Mouse (Mus musculus) embryonic facial prominence, embryonic 10.5 days (tissue): ENCODE measurements around the gene Mical3. TPM values are rescaled to one million over a fixed set of nuclear protein-coding genes. Genes with fewer than 3 reads are reported as not detected.
"Not testable (repeated sequence)": the region's sequence is repeated elsewhere in the genome, so short reads cannot be mapped to it uniquely, and the experiment has no call there.

Experiments used
- DNase-seq: peaks from one replicate; pipeline ENCODE4 v3.0.0-alpha.2; 2017; ENCODE audit warnings: low spot score
- H3K27ac ChIP-seq: fragments of 300-500 bp; sonication (generic); replicated peaks from 2 replicates; pipeline ENCODE4 v1.5.1; 2016; ENCODE audit warnings: mild to moderate bottlenecking
- H3K27me3 ChIP-seq: fragments of 300-500 bp; sonication (generic); replicated peaks from 2 replicates; pipeline ENCODE4 v1.6.1; 2016; ENCODE audit warnings: low read depth, mild to moderate bottlenecking; ENCODE audit not compliant: poor library complexity, severe bottlenecking
- H3K36me3 ChIP-seq: fragments of 300-500 bp; sonication (generic); replicated peaks from 2 replicates; pipeline ENCODE4 v1.6.1; 2016; ENCODE audit warnings: mild to moderate bottlenecking, moderate library complexity
- H3K4me1 ChIP-seq: fragments of 300-500 bp; sonication (generic); 2 replicates; pipeline ENCODE4 v1.6.1; 2016
- H3K4me3 ChIP-seq: fragments of 300-500 bp; sonication (generic); 2 replicates; pipeline ENCODE4 v1.5.1; 2016; ENCODE audit warnings: mild to moderate bottlenecking, moderate library complexity
- H3K9me3 ChIP-seq: fragments of 300-500 bp; sonication (generic); 2 replicates; pipeline ENCODE4 v1.6.1; 2016; ENCODE audit warnings: mild to moderate bottlenecking
- WGBS: fragments of 180-500 bp; shearing (Covaris S2); methylation state at CpG from one replicate; pipeline ENCODE4 v1.1.7; 2016; 5-methylcytosine and 5-hydroxymethylcytosine counted together
- polyA plus RNA-seq: library from polyadenylated mRNA; unstranded; fragments of >200 nt; fragmentation: Nextera tagmentation; extraction: Ambion mirVana; gene quantifications from 2 replicates; pipeline ENCODE4 v1.2.1, GENCODE M21; 2016

The Mical3 gene
- polyA plus RNA-seq, 1 experiment from 2014 or later = 10.4 TPM

GRCm38 (mm10) chr6:120914533-120914910 lies 216.3 kb downstream of the Mical3 start:
- Histone ChIP-seq H3K9me3 (no peaks in the 10 kb centered on the region), H3K4me3 (no peak overlapping the region), H3K4me1 (peaks cover 34% of the 10 kb centered on the region), H3K27me3 (peaks cover 20% of the 10 kb centered on the region), H3K36me3 (no peaks in the 10 kb centered on the region), H3K27ac (no peak overlapping the region)
- 79% methylated on average over 4 of the region's 4 CpGs for WGBS
- no peak for DNase-seq

- no peak overlapping the region for H3K27ac ChIP-seq
- H3K27me3 ChIP-seq = peaks cover 20% of the 10 kb centered on the region
- H3K9me3 ChIP-seq = no peaks in the 10 kb centered on the region
- H3K36me3 ChIP-seq = no peaks in the 10 kb centered on the region
- no peak overlapping the region for H3K4me3 ChIP-seq
- H3K4me1 ChIP-seq = peaks cover 34% of the 10 kb centered on the region
- DNase-seq = no peak
- 82% methylated on average over 8 of the region's 8 CpGs for WGBS
Observed at GRCm38 (mm10) chr6:120913783-120914182, 217.0 kb downstream of the Mical3 start.

GRCm38 (mm10) chr6:120912931-120913330 lies 217.9 kb downstream of the Mical3 start:
- no peak overlapping the region for H3K27ac ChIP-seq
- no peak for DNase-seq
- H3K36me3 ChIP-seq = no peaks in the 10 kb centered on the region
- no peak overlapping the region for H3K4me3 ChIP-seq
- peaks cover 34% of the 10 kb centered on the region for H3K4me1 ChIP-seq
- no peaks in the 10 kb centered on the region for H3K9me3 ChIP-seq
- 65% methylated on average over 2 of the region's 2 CpGs for WGBS
- H3K27me3 ChIP-seq = peaks cover 20% of the 10 kb centered on the region

GRCm38 (mm10) chr6:120911213-120912007 lies 219.4 kb downstream of the Mical3 start:
- no peak overlapping the region for H3K27ac ChIP-seq
- H3K4me1 ChIP-seq = peaks cover 31% of the 10 kb centered on the region
- peaks cover 20% of the 10 kb centered on the region for H3K27me3 ChIP-seq
- H3K4me3 ChIP-seq = no peak overlapping the region
- 73% methylated on average over 13 of the region's 13 CpGs for WGBS
- no peaks in the 10 kb centered on the region for H3K36me3 ChIP-seq
- DNase-seq = no peak
- no peaks in the 10 kb centered on the region for H3K9me3 ChIP-seq

GRCm38 (mm10) chr6:120909501-120909900 lies 221.3 kb downstream of the Mical3 start:
- Histone ChIP-seq H3K27ac (no peak overlapping the region), H3K27me3 (peaks cover 1% of the 10 kb centered on the region; the same call in 1 of the 2 replicates), H3K4me3 (no peak overlapping the region), H3K9me3 (no peaks in the 10 kb centered on the region), H3K4me1 (peaks cover 15% of the 10 kb centered on the region), H3K36me3 (no peaks in the 10 kb centered on the region)
- DNase-seq = no peak
- 84% methylated on average over 3 of the region's 3 CpGs for WGBS

GRCm38 (mm10) chr6:120907876-120908597 lies 222.8 kb downstream of the Mical3 start:
- not testable (repeated sequence) for H3K4me3 ChIP-seq, H3K36me3 ChIP-seq, DNase-seq, H3K9me3 ChIP-seq, H3K27me3 ChIP-seq, H3K4me1 ChIP-seq, H3K27ac ChIP-seq
- 88% methylated on average over 10 of the region's 10 CpGs for WGBS

GRCm38 (mm10) chr6:120906521-120906920 lies 224.3 kb downstream of the Mical3 start:
- Histone ChIP-seq H3K4me3 (no peak overlapping the region), H3K4me1 (peaks cover 2% of the 10 kb centered on the region; the same call in 1 of the 2 replicates), H3K27me3 (no peaks in the 10 kb centered on the region), H3K27ac (no peak overlapping the region), H3K9me3 (no peaks in the 10 kb centered on the region), H3K36me3 (no peaks in the 10 kb centered on the region)
- 91% methylated on average over 6 of the region's 6 CpGs for WGBS
- no peak for DNase-seq

GRCm38 (mm10) chr6:120905111-120905510 lies 225.7 kb downstream of the Mical3 start:
- Histone ChIP-seq H3K4me1 (no peaks in the 10 kb centered on the region), H3K9me3 (no peaks in the 10 kb centered on the region), H3K27ac (no peak overlapping the region), H3K36me3 (no peaks in the 10 kb centered on the region), H3K4me3 (no peak overlapping the region), H3K27me3 (no peaks in the 10 kb centered on the region)
- no peak for DNase-seq
- WGBS = 90% methylated on average over 5 of the region's 5 CpGs

GRCm38 (mm10) chr6:120903961-120904360 lies 226.8 kb downstream of the Mical3 start:
- Histone ChIP-seq H3K4me3 (no peak overlapping the region), H3K4me1 (no peaks in the 10 kb centered on the region), H3K9me3 (no peaks in the 10 kb centered on the region), H3K36me3 (no peaks in the 10 kb centered on the region), H3K27ac (no peak overlapping the region), H3K27me3 (no peaks in the 10 kb centered on the region)
- no peak for DNase-seq
- 91% methylated on average over 11 of the region's 11 CpGs for WGBS

GRCm38 (mm10) chr6:120903450-120903912 lies 227.3 kb downstream of the Mical3 start:
- WGBS = 58% methylated on average over 5 of the region's 5 CpGs
- H3K27me3 ChIP-seq = no peaks in the 10 kb centered on the region
- no peaks in the 10 kb centered on the region for H3K9me3 ChIP-seq
- H3K27ac ChIP-seq = no peak overlapping the region
- peak; percentile 42 for DNase-seq
- H3K4me1 ChIP-seq = no peaks in the 10 kb centered on the region
- H3K36me3 ChIP-seq = no peaks in the 10 kb centered on the region
- no peak overlapping the region for H3K4me3 ChIP-seq

GRCm38 (mm10) chr6:120901776-120902645 lies 228.8 kb downstream of the Mical3 start:
- Histone ChIP-seq H3K4me3 (no peak overlapping the region), H3K36me3 (no peaks in the 10 kb centered on the region), H3K9me3 (no peaks in the 10 kb centered on the region), H3K27me3 (no peaks in the 10 kb centered on the region), H3K27ac (no peak overlapping the region), H3K4me1 (no peaks in the 10 kb centered on the region)
- 90% methylated on average over 14 of the region's 14 CpGs for WGBS
- no peak for DNase-seq

GRCm38 (mm10) chr6:120898188-120898833 lies 232.5 kb downstream of the Mical3 start:
- Histone ChIP-seq H3K9me3 (no peaks in the 10 kb centered on the region), H3K4me3 (no peak overlapping the region), H3K27ac (no peak overlapping the region), H3K4me1 (no peaks in the 10 kb centered on the region), H3K27me3 (no peaks in the 10 kb centered on the region), H3K36me3 (peaks cover 27% of the 10 kb centered on the region)
- WGBS = 70% methylated on average over 6 of the region's 6 CpGs
- peak; percentile 56 for DNase-seq
